Mouse (Mus musculus) myocyte (in vitro differentiated cells): Measurements from ENCODE around the gene Polr1a. TPM values are rescaled to one million over a fixed set of nuclear protein-coding genes. Genes with fewer than 3 reads are reported as not detected.
A peak's percentile ranks its signal among the peaks of the same experiment; 100 is the strongest.

Experiments used
- H3K27me3 ChIP-seq: one replicate; pipeline ENCODE4 v1.6.1; 2011; ENCODE audit not compliant: control insufficient read depth, insufficient read depth, insufficient read length
- H3K36me3 ChIP-seq: one replicate; pipeline ENCODE4 v1.6.1; 2011; ENCODE audit not compliant: control insufficient read depth, insufficient read depth
- H3K4me2 ChIP-seq: one replicate; pipeline ENCODE4 v1.6.1; 2011; ENCODE audit warnings: low read depth, control low read depth
- H3K4me3 ChIP-seq: one replicate; pipeline ENCODE4 v1.5.1; 2011; ENCODE audit warnings: mild to moderate bottlenecking, control low read depth, moderate library complexity
- H3K79me2 ChIP-seq: one replicate; pipeline ENCODE4 v1.6.1; 2011; ENCODE audit not compliant: control insufficient read depth, insufficient read depth
- H3ac ChIP-seq: one replicate; pipeline ENCODE4 v1.6.1; 2011; ENCODE audit not compliant: control insufficient read depth, insufficient read length
- CEBPB ChIP-seq: IDR thresholded peaks from 2 replicates; pipeline ENCODE4 v1.6.1; 2011; ENCODE audit warnings: mild to moderate bottlenecking, moderate library complexity; ENCODE audit not compliant: poor library complexity, insufficient read depth, severe bottlenecking
- E2F4 ChIP-seq: IDR thresholded peaks from one replicate; pipeline ENCODE4 v1.6.1; 2011; ENCODE audit warnings: mild to moderate bottlenecking, control low read depth, moderate library complexity; ENCODE audit not compliant: insufficient read depth
- MAX ChIP-seq: IDR thresholded peaks from one replicate; pipeline ENCODE4 v1.6.1; 2011; ENCODE audit warnings: low read depth, mild to moderate bottlenecking, control low read depth
- MYOD1 ChIP-seq, 3 experiments: IDR thresholded peaks; one replicate each; pipeline ENCODE4 v1.6.1; 2011; ENCODE audit warnings: control low read depth in 2 of 3, low read depth in 2 of 3, mild to moderate bottlenecking in 2 of 3, moderate library complexity in 1 of 3; ENCODE audit not compliant: insufficient read length in 2 of 3, control insufficient read depth in 1 of 3
- MYOG ChIP-seq, 3 experiments: IDR thresholded peaks; one replicate each; pipeline ENCODE4 v1.6.1; 2011; ENCODE audit warnings: control low read depth in 2 of 3, low read depth in 2 of 3, mild to moderate bottlenecking in 2 of 3; ENCODE audit not compliant: insufficient read length in 2 of 3, control insufficient read depth in 1 of 3, insufficient read depth in 1 of 3
- POLR2A ChIP-seq: IDR thresholded peaks from one replicate; pipeline ENCODE4 v1.6.1; 2011; ENCODE audit warnings: low read depth, mild to moderate bottlenecking, control low read depth, moderate library complexity; ENCODE audit not compliant: insufficient read length
- POLR2AphosphoS2 ChIP-seq: IDR thresholded peaks from one replicate; pipeline ENCODE4 v1.6.1; 2011; ENCODE audit warnings: low read depth, control low read depth; ENCODE audit not compliant: insufficient read length
- REST ChIP-seq: IDR thresholded peaks from one replicate; pipeline ENCODE4 v1.6.1; 2011; ENCODE audit warnings: mild to moderate bottlenecking, control low read depth, moderate library complexity; ENCODE audit not compliant: insufficient read depth, insufficient read length
- SRF ChIP-seq: IDR thresholded peaks from one replicate; pipeline ENCODE4 v1.6.1; 2011; ENCODE audit warnings: low read depth; ENCODE audit not compliant: control insufficient read depth, insufficient read length
- TCF12 ChIP-seq: IDR thresholded peaks from one replicate; pipeline ENCODE4 v1.6.1; 2011; ENCODE audit warnings: mild to moderate bottlenecking, control low read depth; ENCODE audit not compliant: poor library complexity, insufficient read depth, severe bottlenecking
- TCF3 ChIP-seq: IDR thresholded peaks from one replicate; pipeline ENCODE4 v1.6.1; 2011; ENCODE audit warnings: low read depth, control low read depth; ENCODE audit not compliant: insufficient read length
- USF1 ChIP-seq: IDR thresholded peaks from one replicate; pipeline ENCODE4 v1.6.1; 2011; ENCODE audit warnings: low read depth, mild to moderate bottlenecking, control low read depth, moderate library complexity
- polyA plus RNA-seq: library from polyadenylated mRNA; unstranded; fragments of >200 nt; fragmentation: generic; extraction: Trizol; gene quantifications from one replicate; pipeline ENCODE4 v1.2.1, GENCODE M21; 2012; ENCODE audit warnings: missing spikeins

Polr1a gene
- polyA plus RNA-seq, 1 experiment: 32.8 TPM

- Histone ChIP-seq H3K79me2 (no peaks in the 10 kb centered on the region), H3K4me2 (no peak overlapping the region), H3ac (no peak overlapping the region), H3K36me3 (peaks cover 44% of the 10 kb centered on the region), H3K4me3 (no peak overlapping the region), H3K27me3 (no peaks in the 10 kb centered on the region)
- TF ChIP-seq MYOG (IDR thresholded peaks at IDR 0.05; ENCODE audit: control insufficient read depth in 1 of 3, insufficient read depth in 1 of 3, insufficient read length in 2 of 3, low read depth in 2 of 3) (peak in 1 of 3 experiments; percentile 8), POLR2A (no peak)
These were observed 57.9 kb downstream of the Polr1a start for GRCm38 (mm10) chr6:71966683-71967303.

- H3K36me3 ChIP-seq: peaks cover 52% of the 10 kb centered on the region
- no peak for TF ChIP-seq REST
- no peak for TF ChIP-seq MYOG (IDR thresholded peaks at IDR 0.05; ENCODE audit: control insufficient read depth in 1 of 3, insufficient read depth in 1 of 3, insufficient read length in 2 of 3, low read depth in 2 of 3)
- no peak for TF ChIP-seq MYOD1 (IDR thresholded peaks at IDR 0.05; ENCODE audit: control insufficient read depth in 1 of 3, insufficient read length in 2 of 3, low read depth in 2 of 3)
- no peak for TF ChIP-seq MAX
- no peak for TF ChIP-seq TCF12
- no peak for TF ChIP-seq SRF
- no peak for TF ChIP-seq USF1
- TF ChIP-seq POLR2AphosphoS2: no peak
- no peak for TF ChIP-seq E2F4
- no peak for TF ChIP-seq TCF3
- TF ChIP-seq POLR2A: no peak
- TF ChIP-seq CEBPB: no peak
- no peaks in the 10 kb centered on the region for H3K27me3 ChIP-seq
- H3ac ChIP-seq: no peak overlapping the region
- no peak overlapping the region for H3K4me3 ChIP-seq
- H3K4me2 ChIP-seq: no peak overlapping the region
- no peaks in the 10 kb centered on the region for H3K79me2 ChIP-seq
These were observed 59.0 kb downstream of the Polr1a start for GRCm38 (mm10) chr6:71967847-71968246.

DNA sequence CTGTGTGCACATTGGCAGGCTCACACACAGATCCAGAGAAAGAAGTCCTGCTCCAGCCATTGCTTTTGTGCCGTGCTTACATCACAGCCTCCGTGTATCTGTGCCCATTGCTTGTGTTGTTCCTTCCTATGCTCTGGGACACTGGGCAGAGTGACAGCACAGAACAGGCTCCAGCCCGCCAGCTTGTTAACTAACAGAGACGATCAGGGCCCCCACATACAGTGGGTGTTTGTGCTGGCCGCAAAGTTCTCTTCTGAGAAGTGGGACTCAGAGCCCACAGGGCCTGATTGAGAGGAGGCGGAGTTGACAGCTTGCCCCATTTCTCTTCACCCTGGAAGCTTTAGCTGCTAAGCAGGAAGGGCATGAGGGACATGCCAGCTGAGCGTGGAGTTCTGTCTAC, 60.6 kb downstream of the Polr1a start:
- TF ChIP-seq REST: no peak
- no peak for TF ChIP-seq SRF
- TF ChIP-seq MYOG (IDR thresholded peaks at IDR 0.05; ENCODE audit: control insufficient read depth in 1 of 3, insufficient read depth in 1 of 3, insufficient read length in 2 of 3, low read depth in 2 of 3): no peak
- TF ChIP-seq POLR2A: no peak
- TF ChIP-seq TCF12: no peak
- TF ChIP-seq TCF3: no peak
- no peak for TF ChIP-seq POLR2AphosphoS2
- TF ChIP-seq CEBPB: no peak
- TF ChIP-seq MYOD1 (IDR thresholded peaks at IDR 0.05; ENCODE audit: control insufficient read depth in 1 of 3, insufficient read length in 2 of 3, low read depth in 2 of 3): no peak
- no peaks in the 10 kb centered on the region for H3K27me3 ChIP-seq
- no peak overlapping the region for H3ac ChIP-seq
- no peaks in the 10 kb centered on the region for H3K79me2 ChIP-seq
- H3K4me3 ChIP-seq: no peak overlapping the region
- H3K4me2 ChIP-seq: no peak overlapping the region
- peaks cover 58% of the 10 kb centered on the region for H3K36me3 ChIP-seq

- H3K79me2 ChIP-seq: no peaks in the 10 kb centered on the region
- peak in 2 of 3 experiments; percentile 53 to 76 for TF ChIP-seq MYOD1 (IDR thresholded peaks at IDR 0.05; ENCODE audit: control insufficient read depth in 1 of 3, insufficient read length in 2 of 3, low read depth in 2 of 3)
- no peak for TF ChIP-seq POLR2AphosphoS2
- TF ChIP-seq MYOG (IDR thresholded peaks at IDR 0.05; ENCODE audit: control insufficient read depth in 1 of 3, insufficient read depth in 1 of 3, insufficient read length in 2 of 3, low read depth in 2 of 3): peak in 2 of 3 experiments; percentile 20 to 66
- H3K36me3 ChIP-seq: peaks cover 59% of the 10 kb centered on the region
- H3K4me3 ChIP-seq: no peak overlapping the region
- no peak overlapping the region for H3K4me2 ChIP-seq
- H3ac ChIP-seq: no peak overlapping the region
- H3K27me3 ChIP-seq: no peaks in the 10 kb centered on the region
These were observed 61.3 kb downstream of the Polr1a start for GRCm38 (mm10) chr6:71970154-71970553.

GRCm38 (mm10) chr6:71976592-71976991, 67.7 kb downstream of the Polr1a start:
- H3K36me3 ChIP-seq: peaks cover 35% of the 10 kb centered on the region
- no peak overlapping the region for H3K4me3 ChIP-seq
- no peak overlapping the region for H3ac ChIP-seq
- H3K27me3 ChIP-seq: no peaks in the 10 kb centered on the region
- H3K4me2 ChIP-seq: no peak overlapping the region
- TF ChIP-seq MAX (no peak), CEBPB (no peak), SRF (no peak), TCF3 (no peak), POLR2A (no peak), MYOD1 (IDR thresholded peaks at IDR 0.05; ENCODE audit: control insufficient read depth in 1 of 3, insufficient read length in 2 of 3, low read depth in 2 of 3) (no peak), MYOG (IDR thresholded peaks at IDR 0.05; ENCODE audit: control insufficient read depth in 1 of 3, insufficient read depth in 1 of 3, insufficient read length in 2 of 3, low read depth in 2 of 3) (no peak), POLR2AphosphoS2 (no peak), REST (no peak), E2F4 (no peak), TCF12 (no peak), USF1 (no peak)
- H3K79me2 ChIP-seq: no peaks in the 10 kb centered on the region
